Comparison of ENCODE assay signal across 10 mouse cellular contexts in genomic region chr2:152657398-152657797, GRCm38 (mm10). TPM values are rescaled to one million over a fixed set of nuclear protein-coding genes. Genes with fewer than 3 reads are reported as not detected.
A peak's percentile ranks its signal among the peaks of the same experiment; 100 is the strongest.
DNase-seq lines count a peak whose midpoint lies in the region; TF ChIP-seq lines count a peak whose summit lies in the region.
"Had no signal": no experiment of that assay in that cellular context is flagged by ENCODE, and none has a peak within 500 bp of the region (broad histone marks: within the 10 kb centered on the region; RNA-seq: fewer than 3 reads in every experiment).

No protein-coding gene starts in this region.

- H3K27me3 ChIP-seq in spleen, adult 2 months (ENCODE audit: control insufficient read depth, insufficient read depth, low read length) = no peaks in the 10 kb centered on the region
- no peaks in the 10 kb centered on the region for H3K27me3 ChIP-seq in small intestine, adult 2 months (ENCODE audit: control insufficient read depth, insufficient read depth, low read length)

- no peak overlapping the region for H3K4me3 ChIP-seq in gastrocnemius, adult 2 months
- no peak overlapping the region for H3K4me3 ChIP-seq in spleen, adult 2 months (ENCODE audit: extremely low read depth, insufficient read depth, insufficient read length)
- H3K4me3 ChIP-seq in small intestine, adult 2 months (ENCODE audit: low read depth, low read length) = no peak overlapping the region
- H3K4me3 ChIP-seq: megakaryocyte, embryonic 14.5 days had no signal

- peak; percentile 54 for DNase-seq in gastrocnemius, adult 2 months
- no peak for DNase-seq in gastrocnemius, postnatal 25 days
- DNase-seq in spleen, adult 2 months (ENCODE audit: low read depth in 1 of 2, low spot score in 2 of 2) = no peak
- DNase-seq in spleen, adult 18-20 months = no peak
- DNase-seq in embryo, embryonic 11 days = peak; percentile 21
- no peak for DNase-seq in frontal cortex, postnatal 25 days (ENCODE audit: low spot score in 2 of 2)
- no peak for DNase-seq in cerebellum, adult 8-10 months

- no peaks in the 10 kb centered on the region for H3K36me3 ChIP-seq in spleen, adult 2 months (ENCODE audit: control insufficient read depth, insufficient read depth, low read length)
- no peaks in the 10 kb centered on the region for H3K36me3 ChIP-seq in small intestine, adult 2 months (ENCODE audit: control insufficient read depth, insufficient read depth, low read length)

- TF ChIP-seq POLR2A in spleen, adult 2 months (IDR thresholded peaks at IDR 0.05; ENCODE audit: low read depth, low read length) = no peak
- TF ChIP-seq POLR2A in small intestine, adult 2 months (IDR thresholded peaks at IDR 0.05; ENCODE audit: low read depth, low read length) = no peak

- TF ChIP-seq CTCF in gastrocnemius, adult 2 months (IDR thresholded peaks at IDR 0.05) = peak; percentile 71
- TF ChIP-seq CTCF in spleen, adult 2 months (IDR thresholded peaks at IDR 0.05; ENCODE audit: extremely low read depth, insufficient read depth, insufficient read length, insufficient replicate concordance) = 0 out of 2 replicates have a peak, but pooled peaks have one; percentile 3
- TF ChIP-seq CTCF in small intestine, adult 2 months (IDR thresholded peaks at IDR 0.05; ENCODE audit: extremely low read depth, insufficient read length, insufficient replicate concordance, low read depth, low read length) = peak; percentile 49; the same call in 1 of the 2 replicates

- no peak overlapping the region for H3K27ac ChIP-seq in gastrocnemius, adult 2 months
- no peak overlapping the region for H3K27ac ChIP-seq in spleen, adult 2 months (ENCODE audit: insufficient read depth, low read length)
- no peak overlapping the region for H3K27ac ChIP-seq in small intestine, adult 2 months (ENCODE audit: insufficient read depth, low read depth, low read length)

- H3K4me1 ChIP-seq in spleen, adult 2 months (ENCODE audit: control insufficient read depth, insufficient read depth, insufficient read length) = no peaks in the 10 kb centered on the region
- no peaks in the 10 kb centered on the region for H3K4me1 ChIP-seq in small intestine, adult 2 months (ENCODE audit: control insufficient read depth, insufficient read depth, insufficient read length, low read length)

- intact Hi-C loops in gastrocnemius, adult 2 months (cut with DNase I) = loop anchor here (1.0 kb wide), 1 partner anchor 42 kb away; no protein-coding TSS in a partner anchor

- WGBS in spleen, adult 2 months = 68% methylated on average over 10 of the region's 10 CpGs
- 57% methylated on average over 10 of the region's 10 CpGs for WGBS in small intestine, adult 2 months

RNA-seq across cellular contexts. Expression of gene H13, which starts 11.9 kb away (rescaled TPM):
- 10 to 100 TPM; 32.6 to 37.3 TPM for total RNA-seq in gastrocnemius, adult 2 months (2021)
- total RNA-seq in gastrocnemius, postnatal 25 days (2021) = 10 to 100 TPM; 29.5 to 38.6 TPM
- 82.8 and 145 TPM in 2 replicates for polyA plus RNA-seq in spleen, adult 2 months (2012; rRNA removed)
- 152 and 199 TPM in 2 replicates for polyA plus RNA-seq in small intestine, adult 2 months (2012; rRNA removed)

RNA-seq across cellular contexts. Expression of gene Mcts2, which starts 29.4 kb away (rescaled TPM):
- total RNA-seq in gastrocnemius, adult 2 months (2021) = 10 to 100 TPM; 11.1 to 12.8 TPM
- total RNA-seq in gastrocnemius, postnatal 25 days (2021) = 10 to 100 TPM; 11.3 to 11.5 TPM
- polyA plus RNA-seq in spleen, adult 2 months (2012; rRNA removed) = 0.79 and 1.5 TPM in 2 replicates
- 1.3 and 1.7 TPM in 2 replicates for polyA plus RNA-seq in small intestine, adult 2 months (2012; rRNA removed)

RNA-seq across cellular contexts. Expression of gene Rem1, which starts 30.6 kb away (rescaled TPM):
- 1 to 10 TPM; 2.4 to 3.0 TPM for total RNA-seq in gastrocnemius, adult 2 months (2021)
- 1 to 10 TPM; 2.9 to 3.8 TPM for total RNA-seq in gastrocnemius, postnatal 25 days (2021)
- polyA plus RNA-seq in spleen, adult 2 months (2012; rRNA removed) = 8.6 and 9.8 TPM in 2 replicates
- 3.5 and 4.7 TPM in 2 replicates for polyA plus RNA-seq in small intestine, adult 2 months (2012; rRNA removed)

RNA-seq across cellular contexts. Expression of gene Defb25, which starts 34.5 kb away (rescaled TPM):
- not detected for total RNA-seq in gastrocnemius, adult 2 months (2021)
- not detected for total RNA-seq in gastrocnemius, postnatal 25 days (2021)
- 0.65 TPM in 1 of 2 replicates, not detected in the other for polyA plus RNA-seq in spleen, adult 2 months (2012; rRNA removed)
- not detected in 2 replicates for polyA plus RNA-seq in small intestine, adult 2 months (2012; rRNA removed)

RNA-seq across cellular contexts. Expression of gene Defb36, which starts 53.3 kb away (rescaled TPM):
- total RNA-seq in gastrocnemius, adult 2 months (2021) = not detected
- not detected for total RNA-seq in gastrocnemius, postnatal 25 days (2021)
- not detected in 2 replicates for polyA plus RNA-seq in spleen, adult 2 months (2012; rRNA removed)
- polyA plus RNA-seq in small intestine, adult 2 months (2012; rRNA removed) = not detected in 2 replicates
- polyA plus RNA-seq: intestine, embryonic 14.5 days had no signal

Comparison
In these comparisons a context has a peak if more than half of its experiments do, and no peak if none do; other contexts are left out.
1. DNase-seq: peak in gastrocnemius, adult 2 months (single experiment) and embryo, embryonic 11 days (single experiment); none in gastrocnemius, postnatal 25 days (single experiment), spleen, adult 2 months (0 of 2), spleen, adult 18-20 months (0 of 2), frontal cortex, postnatal 25 days (0 of 2) and cerebellum, adult 8-10 months (single experiment).
2. CTCF ChIP-seq: peak in every context shown above with its lines; median percentile 71 in gastrocnemius, adult 2 months; 49 in small intestine, adult 2 months; 3 in spleen, adult 2 months.